Mouse (Mus musculus) heart, embryonic 16.5 days (tissue): Measurements from ENCODE around the gene Smbd1. TPM values are rescaled to one million over a fixed set of nuclear protein-coding genes. Genes with fewer than 3 reads are reported as not detected.

ENCODE experiments used
- ATAC-seq: fragments of 200-750 bp; cut with Nextera tagmentation; replicated peaks from 2 replicates; pipeline ENCODE4 v1.8.0; 2017; ENCODE audit warnings: moderate number of reproducible peaks; ENCODE audit not compliant: insufficient read depth, low FRiP score; ENCODE audit errors: extremely low read depth
- H3K27ac ChIP-seq: fragments of 300-500 bp; sonication (generic); 2 replicates; pipeline ENCODE4 v1.5.1; 2014; ENCODE audit warnings: mild to moderate bottlenecking, low read length, control low read depth, moderate library complexity
- H3K27me3 ChIP-seq: fragments of 300-500 bp; sonication (generic); 2 replicates; pipeline ENCODE4 v1.6.1; 2014; ENCODE audit warnings: low read length, mixed read lengths; ENCODE audit not compliant: control insufficient read depth, insufficient read depth
- H3K36me3 ChIP-seq: fragments of 300-500 bp; sonication (generic); 2 replicates; pipeline ENCODE4 v1.6.1; 2014; ENCODE audit not compliant: control insufficient read depth, insufficient read depth
- H3K4me1 ChIP-seq: fragments of 300-500 bp; sonication (generic); 2 replicates; pipeline ENCODE4 v1.6.1; 2014; ENCODE audit warnings: low read length, mixed read lengths; ENCODE audit not compliant: control insufficient read depth, insufficient read depth
- H3K4me2 ChIP-seq: fragments of 300-500 bp; sonication (generic); 2 replicates; pipeline ENCODE4 v1.6.1; 2014; ENCODE audit warnings: low read depth, mild to moderate bottlenecking, control low read depth, low read length
- H3K4me3 ChIP-seq: fragments of 300-500 bp; sonication (generic); 2 replicates; pipeline ENCODE4 v1.5.1; 2014; ENCODE audit warnings: mild to moderate bottlenecking, control low read depth, low read length
- H3K9ac ChIP-seq: fragments of 300-500 bp; sonication (generic); 2 replicates; pipeline ENCODE4 v1.6.1; 2014; ENCODE audit warnings: low read length, control low read depth
- H3K9me3 ChIP-seq: fragments of 300-500 bp; sonication (generic); replicated peaks from 2 replicates; pipeline ENCODE4 v1.6.1; 2016; ENCODE audit warnings: low read length; ENCODE audit not compliant: control insufficient read depth
- WGBS: fragments of 180-500 bp; shearing (Covaris S2); extraction: QIAGEN DNeasy Blood & Tissue Kit; methylation state at CpG from one replicate; pipeline ENCODE4 v1.1.7; 2014; 5-methylcytosine and 5-hydroxymethylcytosine counted together
- polyA plus RNA-seq: library from polyadenylated mRNA; unstranded; fragments of >200 nt; fragmentation: Nextera tagmentation; extraction: Ambion mirVana; gene quantifications from 2 replicates; pipeline ENCODE4 v1.2.1, GENCODE M21; 2015

The Smbd1 gene
- polyA plus RNA-seq, 1 experiment from 2014 or later: not detected

GRCm38 (mm10) chr16:32831501-32831900, 21.2 kb upstream of the Smbd1 start:
- Histone ChIP-seq H3K4me2 (no peak overlapping the region), H3K4me1 (no peaks in the 10 kb centered on the region), H3K9me3 (no peaks in the 10 kb centered on the region), H3K27me3 (no peaks in the 10 kb centered on the region), H3K36me3 (peaks cover 38% of the 10 kb centered on the region), H3K27ac (no peak overlapping the region), H3K9ac (no peak overlapping the region), H3K4me3 (no peak overlapping the region)
- ATAC-seq: no peak
- 88% methylated on average over 4 of the region's 4 CpGs for WGBS

GRCm38 (mm10) chr16:32829104-32829503, 18.8 kb upstream of the Smbd1 start:
- Histone ChIP-seq H3K9me3 (no peaks in the 10 kb centered on the region), H3K27me3 (no peaks in the 10 kb centered on the region), H3K36me3 (peaks cover 41% of the 10 kb centered on the region), H3K9ac (no peak overlapping the region), H3K4me2 (no peak overlapping the region), H3K27ac (no peak overlapping the region), H3K4me3 (no peak overlapping the region), H3K4me1 (no peaks in the 10 kb centered on the region)
- 84% methylated on average over 11 of the region's 11 CpGs for WGBS
- no peak for ATAC-seq

- 89% methylated on average over 11 of the region's 11 CpGs for WGBS
- Histone ChIP-seq H3K27me3 (no peaks in the 10 kb centered on the region), H3K4me1 (peaks cover 16% of the 10 kb centered on the region), H3K36me3 (peaks cover 42% of the 10 kb centered on the region), H3K27ac (no peak overlapping the region), H3K4me2 (no peak overlapping the region), H3K9me3 (no peaks in the 10 kb centered on the region), H3K9ac (no peak overlapping the region), H3K4me3 (no peak overlapping the region)
- ATAC-seq: no peak
Observed at GRCm38 (mm10) chr16:32826521-32826920, 16.2 kb upstream of the Smbd1 start.

GRCm38 (mm10) chr16:32825380-32825779, 15.1 kb upstream of the Smbd1 start:
- 52% methylated on average over 12 of the region's 12 CpGs for WGBS
- Histone ChIP-seq H3K4me3 (no peak overlapping the region), H3K27ac (no peak overlapping the region), H3K4me2 (no peak overlapping the region), H3K4me1 (peaks cover 22% of the 10 kb centered on the region), H3K36me3 (peaks cover 42% of the 10 kb centered on the region), H3K9ac (no peak overlapping the region), H3K9me3 (no peaks in the 10 kb centered on the region), H3K27me3 (no peaks in the 10 kb centered on the region)
- ATAC-seq: no peak

- H3K36me3 ChIP-seq: peaks cover 42% of the 10 kb centered on the region
- no peak overlapping the region for H3K4me2 ChIP-seq
- no peak overlapping the region for H3K27ac ChIP-seq
- no peak for ATAC-seq
- H3K9ac ChIP-seq: no peak overlapping the region
- WGBS: 90% methylated on average over 13 of the region's 13 CpGs
- peaks cover 22% of the 10 kb centered on the region for H3K4me1 ChIP-seq
- no peaks in the 10 kb centered on the region for H3K27me3 ChIP-seq
- H3K9me3 ChIP-seq: no peaks in the 10 kb centered on the region
- no peak overlapping the region for H3K4me3 ChIP-seq
Observed at GRCm38 (mm10) chr16:32824061-32824460, 13.8 kb upstream of the Smbd1 start.

- Histone ChIP-seq H3K36me3 (peaks cover 39% of the 10 kb centered on the region), H3K27ac (no peak overlapping the region)
Observed at GRCm38 (mm10) chr16:32823487-32823886, 13.2 kb upstream of the Smbd1 start.

GRCm38 (mm10) chr16:32822881-32823280, 12.6 kb upstream of the Smbd1 start:
- 75% methylated on average over 5 of the region's 5 CpGs for WGBS
- H3K27me3 ChIP-seq: no peaks in the 10 kb centered on the region
- peaks cover 34% of the 10 kb centered on the region for H3K36me3 ChIP-seq
- no peak overlapping the region for H3K4me2 ChIP-seq
- H3K4me3 ChIP-seq: no peak overlapping the region
- no peak for ATAC-seq
- no peaks in the 10 kb centered on the region for H3K9me3 ChIP-seq
- H3K27ac ChIP-seq: peak overlapping the region; percentile 78
- H3K9ac ChIP-seq: no peak overlapping the region
- H3K4me1 ChIP-seq: peaks cover 24% of the 10 kb centered on the region

More at GRCm38 (mm10) chr16:32823487-32823886, 13.2 kb upstream of the Smbd1 start:
- Histone ChIP-seq H3K4me1 (peaks cover 22% of the 10 kb centered on the region), H3K27me3 (no peaks in the 10 kb centered on the region), H3K9ac (no peak overlapping the region), H3K4me2 (no peak overlapping the region), H3K4me3 (no peak overlapping the region), H3K9me3 (no peaks in the 10 kb centered on the region)
- 86% methylated on average over 8 of the region's 8 CpGs for WGBS
- no peak for ATAC-seq

- Histone ChIP-seq H3K4me1 (peaks cover 25% of the 10 kb centered on the region), H3K27me3 (no peaks in the 10 kb centered on the region), H3K4me2 (0 out of 2 replicates have a peak overlapping the region, but pooled peaks have one; percentile 2), H3K4me3 (no peak overlapping the region), H3K36me3 (peaks cover 30% of the 10 kb centered on the region), H3K9ac (no peak overlapping the region), H3K27ac (peak overlapping the region; percentile 78), H3K9me3 (no peaks in the 10 kb centered on the region)
- 42% methylated on average over 6 of the region's 6 CpGs for WGBS
- ATAC-seq: no peak
Observed at GRCm38 (mm10) chr16:32822450-32822827, 12.2 kb upstream of the Smbd1 start.

- 19% methylated on average over 10 of the region's 10 CpGs for WGBS
- 0 out of 2 replicates have a peak overlapping the region, but pooled peaks have one; percentile 2 for H3K4me2 ChIP-seq
- peaks cover 25% of the 10 kb centered on the region for H3K4me1 ChIP-seq
- H3K36me3 ChIP-seq: peaks cover 27% of the 10 kb centered on the region
- H3K9ac ChIP-seq: no peak overlapping the region
- no peaks in the 10 kb centered on the region for H3K9me3 ChIP-seq
- peak; percentile 76 for ATAC-seq
- H3K27ac ChIP-seq: peak overlapping the region; percentile 78
- no peaks in the 10 kb centered on the region for H3K27me3 ChIP-seq
- H3K4me3 ChIP-seq: no peak overlapping the region
Observed at GRCm38 (mm10) chr16:32821772-32822449, 11.6 kb upstream of the Smbd1 start.
